Mouse (Mus musculus) kidney, embryonic 16.5 days (tissue): ENCODE data around the gene Rxylt1. TPM values are rescaled to one million over a fixed set of nuclear protein-coding genes. Genes with fewer than 3 reads are reported as not detected.

Experiments used
- ATAC-seq: fragments of 200-750 bp; cut with Nextera tagmentation; 2 replicates; pipeline ENCODE4 v1.8.0; 2017; ENCODE audit warnings: moderate TSS enrichment; ENCODE audit not compliant: low FRiP score, low TSS enrichment
- H3K27ac ChIP-seq: fragments of 300-500 bp; sonication (generic); 2 replicates; pipeline ENCODE4 v1.5.1; 2014; ENCODE audit warnings: low read length
- H3K27me3 ChIP-seq: fragments of 300-500 bp; sonication (generic); 2 replicates; pipeline ENCODE4 v1.6.1; 2014; ENCODE audit warnings: low read length, control low read depth, mixed read lengths; ENCODE audit not compliant: insufficient read depth
- H3K36me3 ChIP-seq: fragments of 300-500 bp; sonication (generic); 2 replicates; pipeline ENCODE4 v1.6.1; 2014; ENCODE audit warnings: low read length, control low read depth, mixed read lengths; ENCODE audit not compliant: insufficient read depth
- H3K4me1 ChIP-seq: fragments of 300-500 bp; sonication (generic); 2 replicates; pipeline ENCODE4 v1.6.1; 2014; ENCODE audit warnings: low read length, control low read depth, mixed read lengths; ENCODE audit not compliant: insufficient read depth
- H3K4me2 ChIP-seq: fragments of 300-500 bp; sonication (generic); replicated peaks from 2 replicates; pipeline ENCODE4 v1.6.1; 2014; ENCODE audit warnings: low read depth, low read length
- H3K4me3 ChIP-seq: fragments of 300-500 bp; sonication (generic); 2 replicates; pipeline ENCODE4 v1.5.1; 2014; ENCODE audit warnings: mild to moderate bottlenecking, low read length
- H3K9ac ChIP-seq: fragments of 300-500 bp; sonication (generic); replicated peaks from 2 replicates; pipeline ENCODE4 v1.6.1; 2014; ENCODE audit warnings: low read length
- H3K9me3 ChIP-seq: fragments of 300-500 bp; sonication (generic); 2 replicates; pipeline ENCODE4 v1.6.1; 2016; ENCODE audit warnings: low read length, control low read depth
- WGBS: fragments of 180-500 bp; shearing (Covaris S2); extraction: QIAGEN DNeasy Blood & Tissue Kit; methylation state at CpG from one replicate; pipeline ENCODE4 v1.1.7; 2014; 5-methylcytosine and 5-hydroxymethylcytosine counted together
- polyA plus RNA-seq: library from polyadenylated mRNA; unstranded; fragments of >200 nt; fragmentation: Nextera tagmentation; extraction: Ambion mirVana; gene quantifications from 2 replicates; pipeline ENCODE4 v1.2.1, GENCODE M21; 2015

The Rxylt1 gene
- polyA plus RNA-seq, 1 experiment from 2014 or later: 51.5 TPM

GRCm38 (mm10) chr10:122046511-122046903 lies 50.7 kb downstream of the Rxylt1 start:
- ATAC-seq: no peak
- no peaks in the 10 kb centered on the region for H3K9me3 ChIP-seq
- no peaks in the 10 kb centered on the region for H3K36me3 ChIP-seq
- peak overlapping the region; percentile 80 for H3K4me3 ChIP-seq
- H3K4me1 ChIP-seq: peaks cover 4% of the 10 kb centered on the region
- WGBS: under 1% methylated on average over 13 of the region's 13 CpGs
- peak overlapping the region; percentile 86 for H3K27ac ChIP-seq
- peak overlapping the region; percentile 83 for H3K4me2 ChIP-seq
- H3K27me3 ChIP-seq: 0 out of 2 replicates have a peak, but pooled peaks cover 3% of the 10 kb centered on the region
- peak overlapping the region; percentile 91 for H3K9ac ChIP-seq

- no peaks in the 10 kb centered on the region for H3K36me3 ChIP-seq
- H3K9me3 ChIP-seq: no peaks in the 10 kb centered on the region
- H3K4me1 ChIP-seq: peaks cover 4% of the 10 kb centered on the region
- 0 out of 2 replicates have a peak, but pooled peaks cover 3% of the 10 kb centered on the region for H3K27me3 ChIP-seq
- peak overlapping the region; percentile 91 for H3K9ac ChIP-seq
- 11% methylated on average over 9 of the region's 9 CpGs for WGBS
- H3K4me3 ChIP-seq: peak overlapping the region; percentile 80
- peak overlapping the region; percentile 86; the same call in 1 of the 2 replicates for H3K27ac ChIP-seq
- no peak for ATAC-seq
- peak overlapping the region; percentile 83 for H3K4me2 ChIP-seq
These were observed 51.2 kb downstream of the Rxylt1 start for GRCm38 (mm10) chr10:122045946-122046345.

GRCm38 (mm10) chr10:122044926-122045325 lies 52.2 kb downstream of the Rxylt1 start:
- Histone ChIP-seq H3K27me3 (0 out of 2 replicates have a peak, but pooled peaks cover 3% of the 10 kb centered on the region), H3K9me3 (peaks cover 5% of the 10 kb centered on the region; the same call in 1 of the 2 replicates), H3K4me3 (no peak overlapping the region), H3K36me3 (no peaks in the 10 kb centered on the region), H3K9ac (no peak overlapping the region), H3K27ac (no peak overlapping the region), H3K4me1 (peaks cover 4% of the 10 kb centered on the region), H3K4me2 (peak overlapping the region; percentile 34)
- ATAC-seq: no peak
- 76% methylated on average over 4 of the region's 4 CpGs for whole genome bisulfite sequencing

GRCm38 (mm10) chr10:122040372-122040771 lies 56.8 kb downstream of the Rxylt1 start:
- no peak overlapping the region for H3K4me2 ChIP-seq
- no peaks in the 10 kb centered on the region; the same call in 1 of the 2 replicates for H3K4me1 ChIP-seq
- 51% methylated on average over 4 of the region's 4 CpGs for WGBS
- no peaks in the 10 kb centered on the region for H3K36me3 ChIP-seq
- no peak for ATAC-seq
- no peaks in the 10 kb centered on the region for H3K27me3 ChIP-seq
- no peak overlapping the region for H3K4me3 ChIP-seq
- peaks cover 5% of the 10 kb centered on the region; the same call in 1 of the 2 replicates for H3K9me3 ChIP-seq
- no peak overlapping the region for H3K27ac ChIP-seq
- H3K9ac ChIP-seq: no peak overlapping the region

- Histone ChIP-seq H3K27ac (no peak overlapping the region), H3K4me1 (no peaks in the 10 kb centered on the region)
These were observed 57.6 kb downstream of the Rxylt1 start for GRCm38 (mm10) chr10:122039566-122039965.

GRCm38 (mm10) chr10:122038554-122038953 lies 58.6 kb downstream of the Rxylt1 start:
- H3K9ac ChIP-seq: no peak overlapping the region
- peak; percentile 69; the same call in 1 of the 2 replicates for ATAC-seq
- H3K9me3 ChIP-seq: peaks cover 5% of the 10 kb centered on the region; the same call in 1 of the 2 replicates
- H3K4me3 ChIP-seq: no peak overlapping the region
- H3K4me2 ChIP-seq: no peak overlapping the region
- no peaks in the 10 kb centered on the region for H3K36me3 ChIP-seq
- no peak overlapping the region for H3K27ac ChIP-seq
- H3K27me3 ChIP-seq: no peaks in the 10 kb centered on the region
- no peaks in the 10 kb centered on the region for H3K4me1 ChIP-seq
- WGBS: 46% methylated on average over 3 of the region's 3 CpGs

More at GRCm38 (mm10) chr10:122039566-122039965, 57.6 kb downstream of the Rxylt1 start:
- ATAC-seq: no peak
- Histone ChIP-seq H3K9ac (no peak overlapping the region), H3K36me3 (no peaks in the 10 kb centered on the region), H3K4me3 (no peak overlapping the region), H3K9me3 (peaks cover 5% of the 10 kb centered on the region; the same call in 1 of the 2 replicates), H3K27me3 (no peaks in the 10 kb centered on the region), H3K4me2 (no peak overlapping the region)
- WGBS: 92% methylated on average over 4 of the region's 4 CpGs

- WGBS: 78% methylated on average over 5 of the region's 5 CpGs
- Histone ChIP-seq H3K27ac (no peak overlapping the region), H3K36me3 (no peaks in the 10 kb centered on the region), H3K4me1 (peaks cover 17% of the 10 kb centered on the region), H3K9me3 (no peaks in the 10 kb centered on the region), H3K27me3 (no peaks in the 10 kb centered on the region), H3K9ac (no peak overlapping the region), H3K4me3 (no peak overlapping the region), H3K4me2 (no peak overlapping the region)
- no peak for ATAC-seq
These were observed 63.9 kb downstream of the Rxylt1 start for GRCm38 (mm10) chr10:122033271-122033670.

GRCm38 (mm10) chr10:122030420-122030819 lies 66.8 kb downstream of the Rxylt1 start:
- no peak for ATAC-seq
- 63% methylated on average over 5 of the region's 5 CpGs for WGBS
- H3K9ac ChIP-seq: no peak overlapping the region
- H3K4me1 ChIP-seq: peaks cover 17% of the 10 kb centered on the region
- no peak overlapping the region for H3K4me3 ChIP-seq
- no peaks in the 10 kb centered on the region for H3K27me3 ChIP-seq
- no peaks in the 10 kb centered on the region for H3K36me3 ChIP-seq
- no peaks in the 10 kb centered on the region for H3K9me3 ChIP-seq
- no peak overlapping the region for H3K27ac ChIP-seq
- no peak overlapping the region for H3K4me2 ChIP-seq

GRCm38 (mm10) chr10:122029738-122030137 lies 67.4 kb downstream of the Rxylt1 start:
- H3K9ac ChIP-seq: no peak overlapping the region; the same call in 1 of the 2 replicates
- H3K4me2 ChIP-seq: peak overlapping the region; percentile 38
- peak overlapping the region; percentile 65; the same call in 1 of the 2 replicates for H3K27ac ChIP-seq
- H3K4me3 ChIP-seq: 0 out of 2 replicates have a peak overlapping the region, but pooled peaks have one; percentile 7
- H3K4me1 ChIP-seq: peaks cover 17% of the 10 kb centered on the region
- H3K36me3 ChIP-seq: no peaks in the 10 kb centered on the region
- H3K9me3 ChIP-seq: no peaks in the 10 kb centered on the region
- no peak for ATAC-seq
- WGBS: 30% methylated on average over 7 of the region's 7 CpGs
- H3K27me3 ChIP-seq: no peaks in the 10 kb centered on the region
